Mouse (Mus musculus) lung, postnatal 0 days (tissue): ENCODE results near the gene Aars. TPM values are rescaled to one million over a fixed set of nuclear protein-coding genes. Genes with fewer than 3 reads are reported as not detected.

ENCODE experiments used
- ATAC-seq: fragments of 200-750 bp; cut with Nextera tagmentation; 2 replicates; pipeline ENCODE4 v1.8.0; 2017; ENCODE audit warnings: moderate library complexity
- DNase-seq: peaks from one replicate; pipeline ENCODE4 v3.0.0-alpha.2; 2016; ENCODE audit warnings: low spot score
- H3K27ac ChIP-seq: fragments of 300-500 bp; sonication (generic); 2 replicates; pipeline ENCODE4 v1.5.1; 2014; ENCODE audit warnings: antibody characterized with exemption, mild to moderate bottlenecking, low read length, mixed read lengths
- H3K27me3 ChIP-seq: fragments of 300-500 bp; sonication (generic); replicated peaks from 2 replicates; pipeline ENCODE4 v1.6.1; 2014; ENCODE audit warnings: low read length, mixed read lengths; ENCODE audit not compliant: insufficient read depth
- H3K36me3 ChIP-seq: fragments of 300-500 bp; sonication (generic); 2 replicates; pipeline ENCODE4 v1.6.1; 2014; ENCODE audit warnings: low read length, mixed read lengths; ENCODE audit not compliant: insufficient read depth
- H3K4me1 ChIP-seq: fragments of 300-500 bp; sonication (generic); 2 replicates; pipeline ENCODE4 v1.6.1; 2014; ENCODE audit warnings: antibody characterized with exemption, low read depth, low read length, mixed read lengths; ENCODE audit not compliant: insufficient read depth
- H3K4me2 ChIP-seq: fragments of 300-500 bp; sonication (generic); replicated peaks from 2 replicates; pipeline ENCODE4 v1.6.1; 2014; ENCODE audit warnings: low read depth, mild to moderate bottlenecking, low read length, moderate library complexity, mixed read lengths
- H3K4me3 ChIP-seq: fragments of 300-500 bp; sonication (generic); 2 replicates; pipeline ENCODE4 v1.5.1; 2014; ENCODE audit warnings: low read depth, low read length
- H3K9ac ChIP-seq: fragments of 300-500 bp; sonication (generic); replicated peaks from 2 replicates; pipeline ENCODE4 v1.6.1; 2014; ENCODE audit warnings: low read depth, mild to moderate bottlenecking
- H3K9me3 ChIP-seq: fragments of 300-500 bp; sonication (generic); 2 replicates; pipeline ENCODE4 v1.6.1; 2016; ENCODE audit warnings: low read length, mixed read lengths
- CTCF ChIP-seq: IDR thresholded peaks from 2 replicates; pipeline ENCODE4 v1.5.1; 2016; ENCODE audit warnings: antibody characterized with exemption, mild to moderate bottlenecking
- EP300 ChIP-seq: IDR thresholded peaks from 2 replicates; pipeline ENCODE4 v1.6.1; 2016; ENCODE audit warnings: antibody characterized with exemption, mild to moderate bottlenecking, control low read depth
- WGBS: fragments of 180-500 bp; shearing (Covaris S2); extraction: QIAGEN DNeasy Blood & Tissue Kit; methylation state at CpG from one replicate; pipeline ENCODE4 v1.1.7; 2014; 5-methylcytosine and 5-hydroxymethylcytosine counted together
- polyA plus RNA-seq: library from polyadenylated mRNA; unstranded; fragments of >200 nt; fragmentation: Nextera tagmentation; extraction: Ambion mirVana; gene quantifications from 2 replicates; pipeline ENCODE4 v1.2.1, GENCODE M21; 2015

Aars gene
- polyA plus RNA-seq, 1 experiment from 2014 or later, result 25.2 TPM

- no peak for TF ChIP-seq CTCF
- TF ChIP-seq EP300, result no peak
- Histone ChIP-seq H3K27ac (peak overlapping the region; percentile 74), H3K9ac (peak overlapping the region; percentile 79), H3K4me3 (peak overlapping the region; percentile 60), H3K27me3 (no peaks in the 10 kb centered on the region), H3K36me3 (no peaks in the 10 kb centered on the region), H3K9me3 (no peaks in the 10 kb centered on the region), H3K4me2 (peak overlapping the region; percentile 72), H3K4me1 (no peaks in the 10 kb centered on the region)
- WGBS, result under 1% methylated on average over 31 of the region's 31 CpGs
- ATAC-seq (peak; percentile 98), DNase-seq (peak; percentile 95)
Observed at GRCm38 (mm10) chr8:111027391-111027937, 5.5 kb upstream of the Aars start.

GRCm38 (mm10) chr8:111029589-111029988 is 3.4 kb upstream of the Aars start:
- DNase-seq, result no peak
- 44% methylated on average over 4 of the region's 4 CpGs for WGBS
- ATAC-seq, result no peak
- Histone ChIP-seq H3K36me3 (no peaks in the 10 kb centered on the region), H3K27ac (no peak overlapping the region), H3K9me3 (no peaks in the 10 kb centered on the region), H3K27me3 (no peaks in the 10 kb centered on the region), H3K4me3 (no peak overlapping the region), H3K4me1 (no peaks in the 10 kb centered on the region), H3K4me2 (no peak overlapping the region), H3K9ac (no peak overlapping the region)
- TF ChIP-seq CTCF, result no peak
- TF ChIP-seq EP300, result no peak

GRCm38 (mm10) chr8:111030045-111030444 is 2.9 kb upstream of the Aars start:
- WGBS, result 69% methylated on average over 6 of the region's 6 CpGs
- H3K36me3 ChIP-seq, result no peaks in the 10 kb centered on the region
- no peak overlapping the region for H3K4me2 ChIP-seq
- no peak overlapping the region for H3K4me3 ChIP-seq
- no peaks in the 10 kb centered on the region for H3K9me3 ChIP-seq
- no peaks in the 10 kb centered on the region for H3K27me3 ChIP-seq
- ATAC-seq (no peak), DNase-seq (no peak)
- no peaks in the 10 kb centered on the region for H3K4me1 ChIP-seq
- TF ChIP-seq CTCF (no peak), EP300 (no peak)
- no peak overlapping the region for H3K9ac ChIP-seq
- no peak overlapping the region for H3K27ac ChIP-seq

- no peak for DNase-seq
- no peak within 1 kb of the TSS for H3K9ac ChIP-seq
- WGBS, result 94% methylated on average over 19 of the region's 19 CpGs
- no peaks in the 10 kb centered on the region for H3K4me1 ChIP-seq
- TF ChIP-seq EP300 (no peak), CTCF (no peak)
- H3K4me3 ChIP-seq, result no peak within 1 kb of the TSS
- ATAC-seq, result no peak
- H3K27me3 ChIP-seq, result no peaks in the 10 kb centered on the region
- no peaks in the 10 kb centered on the region for H3K9me3 ChIP-seq
- no peak within 1 kb of the TSS for H3K27ac ChIP-seq
- H3K36me3 ChIP-seq, result no peaks in the 10 kb centered on the region
- no peak within 1 kb of the TSS for H3K4me2 ChIP-seq
Observed at GRCm38 (mm10) chr8:111031572-111031971, 1.4 kb upstream of the Aars start, which contains the start of gene Ddx19b. Gene Ddx19b (minus strand): TSS chr8:111031751.

- WGBS, result 7% methylated on average over 36 of the region's 37 CpGs
- peak overlapping the region; percentile 66 for H3K9ac ChIP-seq
- no peaks in the 10 kb centered on the region for H3K27me3 ChIP-seq
- H3K4me2 ChIP-seq, result peak overlapping the region; percentile 65
- peak overlapping the region; percentile 85 for H3K27ac ChIP-seq
- H3K4me1 ChIP-seq, result no peaks in the 10 kb centered on the region
- peak overlapping the region; percentile 77 for H3K4me3 ChIP-seq
- DNase-seq, result peak; percentile 100
- peak; percentile 99 for ATAC-seq
- no peaks in the 10 kb centered on the region for H3K9me3 ChIP-seq
- TF ChIP-seq CTCF (no peak), EP300 (0 out of 2 replicates have a peak, but pooled peaks have one; percentile 17)
- peaks cover 12% of the 10 kb centered on the region; the same call in 1 of the 2 replicates for H3K36me3 ChIP-seq
Observed at GRCm38 (mm10) chr8:111033482-111034215, 705 bp downstream of the Aars start.

GRCm38 (mm10) chr8:111034276-111034675 is 1.3 kb downstream of the Aars start:
- Histone ChIP-seq H3K4me1 (no peaks in the 10 kb centered on the region), H3K4me3 (peak overlapping the region; percentile 77), H3K4me2 (peak overlapping the region; percentile 65), H3K9me3 (no peaks in the 10 kb centered on the region), H3K9ac (peak overlapping the region; percentile 66), H3K36me3 (peaks cover 12% of the 10 kb centered on the region; the same call in 1 of the 2 replicates), H3K27me3 (no peaks in the 10 kb centered on the region), H3K27ac (peak overlapping the region; percentile 85)
- DNase-seq (no peak), ATAC-seq (peak; percentile 2; the same call in 1 of the 2 replicates)
- WGBS, result 13% methylated on average over 12 of the region's 12 CpGs
- TF ChIP-seq CTCF (no peak), EP300 (no peak)
